Mouse (Mus musculus) heart, embryonic 15.5 days (tissue): ENCODE data around the gene Gcc2. TPM values are rescaled to one million over a fixed set of nuclear protein-coding genes. Genes with fewer than 3 reads are reported as not detected.
"Not testable (repeated sequence)": the region's sequence is repeated elsewhere in the genome, so short reads cannot be mapped to it uniquely, and the experiment has no call there.

Experiments used
- ATAC-seq: fragments of 200-750 bp; cut with Nextera tagmentation; replicated peaks from 2 replicates; pipeline ENCODE4 v1.8.0; 2017; ENCODE audit warnings: low read depth, moderate TSS enrichment; ENCODE audit not compliant: insufficient number of reproducible peaks, insufficient read depth, low FRiP score
- H3K27ac ChIP-seq: fragments of 300-500 bp; sonication (generic); 2 replicates; pipeline ENCODE4 v1.5.1; 2015; ENCODE audit warnings: mild to moderate bottlenecking, inconsistent platforms
- H3K27me3 ChIP-seq: fragments of 300-500 bp; sonication (generic); 2 replicates; pipeline ENCODE4 v1.6.1; 2015; ENCODE audit warnings: inconsistent platforms
- H3K36me3 ChIP-seq: fragments of 300-500 bp; sonication (generic); 2 replicates; pipeline ENCODE4 v1.6.1; 2015; ENCODE audit warnings: mild to moderate bottlenecking, inconsistent platforms
- H3K4me1 ChIP-seq: fragments of 300-500 bp; sonication (generic); replicated peaks from 2 replicates; pipeline ENCODE4 v1.6.1; 2015; ENCODE audit warnings: inconsistent platforms
- H3K4me2 ChIP-seq: fragments of 300-500 bp; sonication (generic); 2 replicates; pipeline ENCODE4 v1.6.1; 2015; ENCODE audit warnings: inconsistent platforms, mild to moderate bottlenecking, moderate library complexity
- H3K4me3 ChIP-seq: fragments of 300-500 bp; sonication (generic); 2 replicates; pipeline ENCODE4 v1.5.1; 2015; ENCODE audit warnings: mild to moderate bottlenecking, inconsistent platforms
- H3K9ac ChIP-seq: fragments of 300-500 bp; sonication (generic); 2 replicates; pipeline ENCODE4 v1.6.1; 2015; ENCODE audit warnings: mild to moderate bottlenecking, inconsistent platforms
- H3K9me3 ChIP-seq: fragments of 300-500 bp; sonication (generic); replicated peaks from 2 replicates; pipeline ENCODE4 v1.6.1; 2016; ENCODE audit warnings: inconsistent platforms
- WGBS: fragments of 180-500 bp; shearing (Covaris S2); methylation state at CpG from one replicate; pipeline ENCODE4 v1.1.7; 2015; ENCODE audit warnings: mixed read lengths; 5-methylcytosine and 5-hydroxymethylcytosine counted together
- polyA plus RNA-seq: library from polyadenylated mRNA; unstranded; fragments of >200 nt; fragmentation: Nextera tagmentation; extraction: Ambion mirVana; gene quantifications from 2 replicates; pipeline ENCODE4 v1.2.1, GENCODE M21; 2015

Gcc2 gene
- polyA plus RNA-seq, 1 experiment from 2014 or later = 46.3 TPM

- WGBS = 81% methylated on average over 6 of the region's 6 CpGs
- Histone ChIP-seq H3K27me3 (no peaks in the 10 kb centered on the region), H3K4me1 (no peaks in the 10 kb centered on the region), H3K9me3 (0 out of 2 replicates have a peak, but pooled peaks cover 2% of the 10 kb centered on the region), H3K4me2 (no peak overlapping the region), H3K27ac (no peak overlapping the region), H3K36me3 (no peaks in the 10 kb centered on the region), H3K4me3 (no peak overlapping the region), H3K9ac (no peak overlapping the region)
- no peak for ATAC-seq
Observed at GRCm38 (mm10) chr10:58220726-58221125, 34.6 kb upstream of the Gcc2 start.

DNA sequence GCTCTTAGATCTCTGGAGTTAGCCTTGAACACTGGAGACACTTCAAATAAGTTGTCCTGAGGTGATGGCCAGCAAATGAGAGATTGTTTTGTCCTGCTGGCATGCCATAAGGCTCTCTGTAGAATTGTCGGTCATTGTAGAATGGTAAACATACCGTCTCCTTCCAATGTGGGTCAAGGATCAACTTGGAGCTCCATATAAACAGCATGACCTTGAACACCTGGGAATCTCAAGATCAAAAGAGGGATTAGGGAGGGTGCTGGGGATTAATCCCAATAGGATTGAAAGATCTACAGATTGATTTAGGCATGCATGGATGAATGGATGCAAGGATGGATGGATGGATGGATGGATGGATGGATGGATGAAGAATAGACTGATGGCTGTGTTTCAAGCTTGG is 33.7 kb upstream of the Gcc2 start:
- not testable (repeated sequence) for ATAC-seq, H3K4me2 ChIP-seq, H3K27ac ChIP-seq, H3K27me3 ChIP-seq, H3K4me1 ChIP-seq, H3K9me3 ChIP-seq, H3K4me3 ChIP-seq, H3K9ac ChIP-seq, H3K36me3 ChIP-seq
- 90% methylated on average over 2 of the region's 2 CpGs for WGBS

DNA sequence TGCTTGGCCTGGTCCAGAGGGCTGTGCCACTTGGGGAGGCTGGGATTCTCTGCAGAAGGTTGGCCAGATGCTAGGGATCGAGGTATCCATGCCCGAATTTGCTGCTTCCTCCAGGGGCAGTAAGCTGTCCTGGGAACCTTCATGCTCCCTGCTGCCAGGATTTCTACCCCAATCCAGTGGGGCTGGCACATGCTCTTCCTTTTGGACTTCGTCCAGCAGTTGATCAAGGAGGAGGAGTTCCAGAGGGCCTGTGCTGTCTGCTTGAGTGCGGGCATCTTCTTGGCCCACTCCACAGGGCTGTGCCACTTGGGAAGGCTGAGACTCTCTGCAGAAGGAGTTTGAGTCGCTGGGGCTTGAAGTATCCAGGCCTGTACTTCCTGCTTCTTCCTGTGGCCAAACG is 32.1 kb upstream of the Gcc2 start:
- not testable (repeated sequence) for H3K9me3 ChIP-seq
- WGBS = 77% methylated on average over 4 of the region's 6 CpGs

GRCm38 (mm10) chr10:58223972-58224805 is 31.1 kb upstream of the Gcc2 start:
- H3K9ac ChIP-seq, H3K4me2 ChIP-seq, H3K4me1 ChIP-seq, ATAC-seq, H3K9me3 ChIP-seq, H3K36me3 ChIP-seq, H3K4me3 ChIP-seq, H3K27me3 ChIP-seq, H3K27ac ChIP-seq: not testable (repeated sequence)
- 80% methylated on average over 31 of the region's 31 CpGs for WGBS

More for the DNA sequence above, 32.1 kb upstream of the Gcc2 start:
- ATAC-seq, H3K4me3 ChIP-seq, H3K4me2 ChIP-seq, H3K27me3 ChIP-seq, H3K4me1 ChIP-seq, H3K9ac ChIP-seq, H3K27ac ChIP-seq, H3K36me3 ChIP-seq: not testable (repeated sequence)

DNA sequence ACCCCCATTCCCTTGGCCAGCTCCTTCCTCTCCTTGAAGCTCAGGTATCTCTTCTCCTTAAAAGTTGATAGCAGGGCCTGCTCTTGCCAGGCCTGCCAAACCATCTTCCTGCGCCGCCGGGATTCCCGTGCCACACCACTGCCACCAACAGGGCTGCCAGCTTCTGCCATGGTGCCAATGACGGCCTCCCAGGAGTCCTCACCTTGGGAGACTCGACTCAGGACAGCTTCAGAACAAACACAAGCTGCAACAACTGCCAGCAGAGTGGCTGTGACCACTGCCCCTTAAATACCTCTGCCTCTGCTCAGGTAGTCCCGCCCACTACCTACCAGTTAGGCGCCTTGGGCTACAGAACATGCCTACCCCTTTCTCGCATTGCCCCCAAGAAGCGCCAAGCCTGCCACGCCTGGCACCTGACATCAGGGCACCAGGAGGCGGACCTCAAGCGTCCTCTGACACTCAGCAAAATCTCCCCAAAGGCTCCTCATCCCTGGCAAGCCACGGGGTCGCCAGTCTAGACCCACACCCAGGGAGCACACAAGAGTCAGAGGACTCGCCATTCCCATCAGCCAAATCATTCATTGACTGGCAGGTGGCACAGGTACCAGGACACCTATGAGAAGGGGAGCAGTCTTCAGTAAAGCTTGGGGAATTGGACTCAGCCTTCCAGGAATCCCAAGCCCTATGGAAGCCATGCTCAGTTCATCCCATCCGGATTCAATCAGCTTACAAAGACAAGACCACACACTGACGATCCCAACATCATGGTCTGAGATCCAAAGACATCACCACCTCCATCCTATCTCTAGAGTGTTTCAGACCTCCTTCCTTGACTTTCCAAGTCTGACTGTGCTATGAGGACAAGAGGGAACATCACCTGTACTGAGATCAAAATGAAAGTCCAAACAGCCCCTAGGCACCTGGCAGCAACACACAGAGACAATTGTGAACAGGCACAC is 30.2 kb upstream of the Gcc2 start, which contains the start of gene AW822073:
Gene AW822073, minus strand, starts transcription at position 104 of the 959 bp plus-strand sequence.
- not testable (repeated sequence) for H3K36me3 ChIP-seq, H3K27me3 ChIP-seq, H3K9ac ChIP-seq, ATAC-seq, H3K4me3 ChIP-seq, H3K9me3 ChIP-seq, H3K4me2 ChIP-seq, H3K27ac ChIP-seq, H3K4me1 ChIP-seq
- 79% methylated on average over 18 of the region's 18 CpGs for WGBS

GRCm38 (mm10) chr10:58226357-58226756 is 28.9 kb upstream of the Gcc2 start:
- not testable (repeated sequence) for H3K27ac ChIP-seq, H3K4me3 ChIP-seq, H3K9me3 ChIP-seq, ATAC-seq, H3K27me3 ChIP-seq, H3K4me1 ChIP-seq, H3K4me2 ChIP-seq, H3K9ac ChIP-seq, H3K36me3 ChIP-seq
- 70% methylated on average over 4 of the region's 4 CpGs for WGBS

- not testable (repeated sequence) for ATAC-seq, H3K36me3 ChIP-seq, H3K4me2 ChIP-seq, H3K27ac ChIP-seq, H3K4me3 ChIP-seq, H3K27me3 ChIP-seq, H3K4me1 ChIP-seq, H3K9ac ChIP-seq
- peaks cover 14% of the 10 kb centered on the region for H3K9me3 ChIP-seq
- 76% methylated on average over 3 of the region's 6 CpGs for WGBS
Observed at GRCm38 (mm10) chr10:58227798-58228197, 27.5 kb upstream of the Gcc2 start.

- not testable (repeated sequence) for H3K4me1 ChIP-seq, H3K4me3 ChIP-seq, H3K27ac ChIP-seq, H3K27me3 ChIP-seq, H3K9ac ChIP-seq, H3K4me2 ChIP-seq, ATAC-seq, H3K36me3 ChIP-seq
- peaks cover 14% of the 10 kb centered on the region for H3K9me3 ChIP-seq
- WGBS = 45% methylated on average over 3 of the region's 3 CpGs
Observed at GRCm38 (mm10) chr10:58230021-58230420, 25.3 kb upstream of the Gcc2 start.

- peaks cover 14% of the 10 kb centered on the region for H3K9me3 ChIP-seq
- not testable (repeated sequence) for H3K36me3 ChIP-seq, H3K27me3 ChIP-seq, H3K4me2 ChIP-seq, H3K4me3 ChIP-seq, H3K27ac ChIP-seq, H3K9ac ChIP-seq, H3K4me1 ChIP-seq
- peak; percentile 19; the same call in 1 of the 2 replicates for ATAC-seq
- WGBS = 80% methylated on average over 5 of the region's 7 CpGs
Observed at GRCm38 (mm10) chr10:58231088-58231487, 24.2 kb upstream of the Gcc2 start.

GRCm38 (mm10) chr10:58231779-58232640 is 23.3 kb upstream of the Gcc2 start:
- H3K9me3 ChIP-seq = peaks cover 14% of the 10 kb centered on the region
- ATAC-seq = peak; percentile 77
- not testable (repeated sequence) for H3K27me3 ChIP-seq, H3K27ac ChIP-seq, H3K36me3 ChIP-seq, H3K4me3 ChIP-seq, H3K4me2 ChIP-seq, H3K4me1 ChIP-seq, H3K9ac ChIP-seq
- WGBS = 81% methylated on average over 35 of the region's 35 CpGs

- H3K9me3 ChIP-seq = peaks cover 14% of the 10 kb centered on the region
- H3K4me3 ChIP-seq, H3K4me2 ChIP-seq, H3K27ac ChIP-seq, H3K36me3 ChIP-seq, H3K9ac ChIP-seq, H3K27me3 ChIP-seq, H3K4me1 ChIP-seq: not testable (repeated sequence)
- peak; percentile 50 for ATAC-seq
- WGBS = 62% methylated on average over 5 of the region's 8 CpGs
Observed at GRCm38 (mm10) chr10:58232641-58232969, 22.7 kb upstream of the Gcc2 start, which contains the start of gene Duxf3. Gene Duxf3 (minus strand): TSS chr10:58232675.
